Mouse (Mus musculus) G1E (cell line): Measurements from ENCODE around the gene Arhgap8. TPM values are rescaled to one million over a fixed set of nuclear protein-coding genes. Genes with fewer than 3 reads are reported as not detected.
"Not testable (repeated sequence)": the region's sequence is repeated elsewhere in the genome, so short reads cannot be mapped to it uniquely, and the experiment has no call there.

Source experiments
- ATAC-seq: 2 replicates; pipeline ENCODE4 v1.8.0; 2016; ENCODE audit warnings: mild to moderate bottlenecking; ENCODE audit not compliant: insufficient number of reproducible peaks, poor library complexity, low FRiP score, severe bottlenecking; ENCODE audit errors: extremely low read depth
- DNase-seq: peaks from one replicate; pipeline ENCODE4 v3.0.0; 2012; ENCODE audit warnings: low spot score
- H3K27me3 ChIP-seq: 2 replicates; pipeline ENCODE4 v1.6.1; 2012; ENCODE audit warnings: mild to moderate bottlenecking, low read length, inconsistent platforms; ENCODE audit not compliant: insufficient read depth
- H3K36me3 ChIP-seq: replicated peaks from 2 replicates; pipeline ENCODE3; 2012; ENCODE audit warnings: mild to moderate bottlenecking, inconsistent platforms
- H3K4me1 ChIP-seq: 2 replicates; pipeline ENCODE4 v1.6.1; 2012; ENCODE audit warnings: low read depth, low read length, inconsistent platforms, mixed read lengths; ENCODE audit not compliant: insufficient read depth
- H3K4me3 ChIP-seq: 2 replicates; pipeline ENCODE4 v1.5.1; 2012; ENCODE audit warnings: low read depth, mild to moderate bottlenecking, inconsistent platforms, low read length, moderate library complexity, mixed read lengths
- H3K9me3 ChIP-seq: replicated peaks from 2 replicates; pipeline ENCODE4 v1.6.1; 2012; ENCODE audit warnings: inconsistent platforms
- CTCF ChIP-seq: IDR thresholded peaks from 2 replicates; pipeline ENCODE4 v1.5.1; 2012; ENCODE audit warnings: low read depth, low read length, inconsistent platforms, mixed read lengths
- GATA1 ChIP-seq: IDR thresholded peaks from 2 replicates; pipeline ENCODE4 v1.6.1; 2012; ENCODE audit warnings: borderline replicate concordance, low read length, inconsistent platforms, mixed read lengths
- GATA2 ChIP-seq: IDR thresholded peaks from 2 replicates; pipeline ENCODE4 v1.6.1; 2012; ENCODE audit warnings: low read depth, low read length, inconsistent platforms, borderline replicate concordance
- POLR2AphosphoS5 ChIP-seq: IDR thresholded peaks from 2 replicates; pipeline ENCODE4 v1.6.1; 2012; ENCODE audit warnings: low read depth, low read length, inconsistent platforms; ENCODE audit not compliant: insufficient replicate concordance
- TAL1 ChIP-seq: conservative IDR thresholded peaks from 2 replicates; pipeline ENCODE4 v1.6.1; 2012; ENCODE audit warnings: low read depth, low read length, inconsistent platforms, mixed read lengths
- polyA plus RNA-seq: library from polyadenylated mRNA; stranded (reverse); fragments of >175 nt; gene quantifications from 2 replicates; pipeline ENCODE4 v1.2.3, GENCODE M21; 2012
- total RNA-seq, 2 experiments: library from RNA; stranded (forward) in 1 of 2; stranded (reverse) in 1 of 2; fragments of 200-1000 nt in 1 of 2; fragments of >200 nt in 1 of 2; fragmentation: Nextera tagmentation in 1 of 2; gene quantifications; 2 replicates each; pipeline ENCODE4 v1.2.3; 2014 to 2017

Gene Arhgap8
- total and polyA plus RNA-seq, 3 experiments = not detected

GRCm38 (mm10) chr15:84762712-84763422, 43.0 kb downstream of the Arhgap8 start:
- H3K4me1 ChIP-seq = no peaks in the 10 kb centered on the region
- H3K27me3 ChIP-seq = no peaks in the 10 kb centered on the region
- DNase-seq = no peak
- H3K36me3 ChIP-seq = no peaks in the 10 kb centered on the region
- no peak for TF ChIP-seq TAL1
- no peak for TF ChIP-seq GATA1
- TF ChIP-seq POLR2AphosphoS5 = no peak
- TF ChIP-seq CTCF = no peak
- no peak for TF ChIP-seq GATA2
- no peak for ATAC-seq
- H3K4me3 ChIP-seq = no peak overlapping the region
- H3K9me3 ChIP-seq = peaks cover 93% of the 10 kb centered on the region

DNA sequence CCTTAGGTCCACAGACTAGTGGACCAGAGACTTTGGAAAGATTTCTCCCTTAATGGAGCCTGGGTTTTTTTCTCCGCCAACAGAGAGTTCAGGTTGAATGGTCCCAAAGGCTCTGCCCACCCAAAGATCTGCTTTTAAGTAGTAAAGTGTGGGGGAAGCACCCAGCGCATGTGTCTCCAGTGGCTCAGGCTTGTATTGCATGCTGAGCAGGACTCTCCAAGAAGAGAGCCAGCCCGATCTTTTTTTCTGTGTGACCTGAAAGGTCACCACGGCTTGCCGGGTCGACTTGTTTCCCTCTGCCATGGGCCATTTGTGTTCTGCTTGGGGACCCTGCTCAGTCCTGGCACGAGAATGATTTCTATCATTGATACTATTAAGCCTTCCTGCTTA, 43.6 kb downstream of the Arhgap8 start:
- Histone ChIP-seq H3K9me3 (peaks cover 88% of the 10 kb centered on the region), H3K27me3 (no peaks in the 10 kb centered on the region), H3K4me1 (no peaks in the 10 kb centered on the region), H3K36me3 (no peaks in the 10 kb centered on the region), H3K4me3 (no peak overlapping the region)
- DNase-seq (no peak), ATAC-seq (no peak)
- no peak for TF ChIP-seq TAL1
- no peak for TF ChIP-seq GATA2
- TF ChIP-seq POLR2AphosphoS5 = no peak
- no peak for TF ChIP-seq CTCF
- TF ChIP-seq GATA1 = no peak

- no peak for DNase-seq
- TF ChIP-seq GATA2 = no peak
- no peak for TF ChIP-seq TAL1
- no peak for TF ChIP-seq POLR2AphosphoS5
- TF ChIP-seq GATA1 = no peak
- no peak for TF ChIP-seq CTCF
These were observed 46.8 kb downstream of the Arhgap8 start for GRCm38 (mm10) chr15:84766621-84767020.

DNA sequence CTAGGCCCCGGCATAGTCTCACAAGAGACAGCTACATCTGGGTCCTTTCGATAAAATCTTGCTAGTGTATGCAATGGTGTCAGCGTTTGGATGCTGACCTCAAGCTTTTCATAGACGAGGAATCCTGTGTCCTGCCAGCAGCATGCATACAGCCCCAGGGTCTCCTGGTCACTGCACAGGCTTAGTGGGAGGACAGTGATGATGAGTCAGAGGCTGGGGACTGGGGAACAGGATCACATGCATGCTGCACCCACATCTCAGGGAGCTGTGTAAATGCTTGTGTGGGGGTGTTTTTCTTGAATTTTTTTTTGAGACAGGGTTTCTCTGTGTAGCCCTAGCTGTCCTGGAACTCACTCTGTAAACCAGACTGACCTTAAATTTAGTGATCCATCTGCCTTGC, 48.7 kb downstream of the Arhgap8 start:
- not testable (repeated sequence) for H3K27me3 ChIP-seq, H3K4me3 ChIP-seq, DNase-seq, H3K4me1 ChIP-seq, H3K36me3 ChIP-seq, ATAC-seq
- H3K9me3 ChIP-seq = peaks cover 87% of the 10 kb centered on the region

More at GRCm38 (mm10) chr15:84766621-84767020, 46.8 kb downstream of the Arhgap8 start:
- Histone ChIP-seq H3K9me3 (peaks cover 85% of the 10 kb centered on the region), H3K4me1 (no peaks in the 10 kb centered on the region), H3K36me3 (no peaks in the 10 kb centered on the region), H3K4me3 (no peak overlapping the region), H3K27me3 (no peaks in the 10 kb centered on the region)
- ATAC-seq = no peak

- TF ChIP-seq CTCF (no peak), TAL1 (no peak), GATA2 (no peak), POLR2AphosphoS5 (no peak), GATA1 (no peak)
- Histone ChIP-seq H3K4me3 (no peak overlapping the region; the same call in 1 of the 2 replicates), H3K27me3 (no peaks in the 10 kb centered on the region), H3K9me3 (peaks cover 81% of the 10 kb centered on the region), H3K36me3 (no peaks in the 10 kb centered on the region), H3K4me1 (no peaks in the 10 kb centered on the region)
- no peak for ATAC-seq
- DNase-seq = no peak
These were observed 49.9 kb downstream of the Arhgap8 start for GRCm38 (mm10) chr15:84769641-84770341.

- H3K4me3 ChIP-seq = no peak overlapping the region
- peaks cover 72% of the 10 kb centered on the region for H3K9me3 ChIP-seq
- no peaks in the 10 kb centered on the region for H3K27me3 ChIP-seq
- no peaks in the 10 kb centered on the region for H3K4me1 ChIP-seq
- no peak for ATAC-seq
- no peak for DNase-seq
- TF ChIP-seq TAL1 (no peak), GATA1 (no peak), POLR2AphosphoS5 (no peak), CTCF (no peak), GATA2 (no peak)
- H3K36me3 ChIP-seq = no peaks in the 10 kb centered on the region
These were observed 52.6 kb downstream of the Arhgap8 start for GRCm38 (mm10) chr15:84772191-84773111.
